Mouse (Mus musculus) lung, postnatal 4 days (tissue): Measurements from ENCODE around the gene Ambra1.
A peak's percentile ranks its signal among the peaks of the same experiment; 100 is the strongest.

ENCODE experiments used
- DNase-seq, 2 experiments: peaks; one replicate each; pipeline ENCODE4 v3.0.0; 2021

Ambra1 gene

DNA sequence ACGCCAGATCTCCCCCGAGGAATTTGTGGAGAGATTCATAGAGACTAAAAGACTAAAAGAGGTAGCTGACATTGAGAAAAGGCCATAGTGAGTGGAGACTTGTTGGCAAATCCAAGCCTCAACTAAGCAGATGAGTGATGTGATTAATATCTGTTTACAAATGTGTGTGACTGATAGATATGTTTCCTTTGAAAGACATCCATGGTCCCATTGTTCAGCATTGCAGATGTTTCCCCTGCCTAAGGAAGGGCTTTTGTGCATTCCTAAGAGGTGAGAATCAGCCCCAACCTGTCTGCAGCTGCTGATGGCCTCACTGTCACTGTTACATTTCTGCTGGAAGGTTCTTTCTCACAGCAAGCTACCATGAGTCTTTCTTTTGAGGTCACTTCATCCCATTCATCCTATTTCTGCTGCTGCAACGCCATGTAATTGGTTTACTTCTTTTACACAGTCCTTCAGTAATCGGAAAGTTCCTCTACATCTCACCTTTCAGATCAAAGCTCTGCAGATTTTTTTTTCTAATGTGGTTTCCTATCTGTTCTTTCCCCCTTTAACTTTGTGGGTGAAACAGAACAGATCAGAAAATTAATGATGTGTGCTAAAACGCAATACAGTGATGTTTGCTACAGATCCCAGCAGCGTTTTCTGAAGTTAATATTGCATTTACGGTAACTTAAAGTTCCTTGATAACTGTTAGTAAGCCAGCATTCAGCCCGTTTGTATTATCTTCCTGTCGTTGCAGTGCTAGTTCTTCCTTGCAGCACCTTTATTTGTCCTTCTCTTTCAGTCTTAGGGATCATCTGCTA is 146.3 kb downstream of the Ambra1 start:
- DNase-seq: no peak

DNA sequence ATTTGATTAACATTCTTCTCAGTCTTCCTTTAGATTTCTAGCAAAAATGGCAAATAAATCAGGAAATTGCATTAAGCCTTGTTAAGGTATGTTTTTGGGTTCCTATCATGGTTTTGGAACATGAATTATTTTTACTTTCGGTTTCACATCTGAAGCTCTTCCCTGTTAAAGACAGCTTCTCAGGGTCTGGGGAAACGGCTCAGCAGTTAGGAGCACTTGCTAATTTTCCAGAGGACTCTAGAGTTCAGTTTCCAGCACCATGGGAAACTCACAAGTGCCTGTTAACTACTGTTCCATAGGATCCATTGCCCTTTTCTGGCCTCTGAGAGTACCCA is 146.8 kb downstream of the Ambra1 start:
- no peak for DNase-seq

DNA sequence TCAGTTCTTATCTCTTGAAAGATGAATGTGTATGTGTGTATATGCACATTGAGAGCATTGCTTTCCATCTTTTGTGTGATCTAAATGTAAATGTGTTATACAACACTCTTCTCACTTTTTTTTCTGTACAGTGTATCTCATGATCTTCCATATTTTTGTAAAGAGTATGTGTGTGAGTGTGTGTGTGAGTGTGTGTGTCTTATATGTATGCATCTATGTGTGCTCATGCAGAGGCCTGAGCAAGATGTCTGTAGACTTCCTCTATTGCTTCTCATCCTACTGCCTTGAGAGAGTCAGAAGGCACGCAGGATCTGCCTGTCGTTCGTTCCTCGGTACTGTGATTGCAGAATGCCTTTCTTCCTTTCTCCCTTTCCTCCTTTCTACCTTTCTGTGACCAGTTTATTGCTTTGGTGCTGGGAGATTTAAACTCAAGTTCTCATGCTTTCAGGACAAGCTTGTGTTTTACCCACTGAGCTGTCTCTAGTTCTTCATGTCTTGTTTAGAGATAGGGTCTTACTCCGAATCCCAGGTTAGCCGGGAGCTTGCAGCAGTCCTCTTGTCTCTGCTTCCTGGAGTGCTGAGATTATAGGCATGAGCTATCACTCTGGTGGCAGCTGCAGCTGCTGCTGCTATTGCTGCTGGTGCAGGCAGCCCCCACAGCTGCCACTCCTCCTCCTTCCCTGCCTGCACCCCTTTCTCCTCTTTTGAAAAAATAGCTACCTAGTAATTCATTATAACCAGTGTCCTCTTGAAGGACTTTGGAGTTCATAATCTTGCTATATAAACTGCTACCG is 148.7 kb downstream of the Ambra1 start:
- DNase-seq: no peak

DNA sequence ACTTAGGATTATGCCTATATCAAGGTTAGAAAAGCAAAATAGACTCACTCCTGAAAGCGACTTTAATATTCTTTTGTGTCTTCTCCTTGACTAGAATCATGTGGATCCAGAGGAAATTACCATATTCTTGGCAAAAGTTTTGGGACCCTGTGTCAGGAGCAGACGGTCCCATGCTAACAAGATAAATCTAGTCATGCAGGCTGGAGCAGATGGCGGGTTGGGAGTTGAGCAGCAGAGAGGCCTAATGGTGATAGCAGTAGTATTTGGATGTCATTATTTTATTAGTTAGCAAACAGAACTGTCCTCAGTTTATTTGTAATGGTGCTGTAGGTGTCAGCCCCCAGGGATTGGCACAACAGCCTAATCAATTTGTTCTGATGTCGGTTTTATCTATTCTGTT is 154.0 kb downstream of the Ambra1 start:
- DNase-seq: no peak

DNA sequence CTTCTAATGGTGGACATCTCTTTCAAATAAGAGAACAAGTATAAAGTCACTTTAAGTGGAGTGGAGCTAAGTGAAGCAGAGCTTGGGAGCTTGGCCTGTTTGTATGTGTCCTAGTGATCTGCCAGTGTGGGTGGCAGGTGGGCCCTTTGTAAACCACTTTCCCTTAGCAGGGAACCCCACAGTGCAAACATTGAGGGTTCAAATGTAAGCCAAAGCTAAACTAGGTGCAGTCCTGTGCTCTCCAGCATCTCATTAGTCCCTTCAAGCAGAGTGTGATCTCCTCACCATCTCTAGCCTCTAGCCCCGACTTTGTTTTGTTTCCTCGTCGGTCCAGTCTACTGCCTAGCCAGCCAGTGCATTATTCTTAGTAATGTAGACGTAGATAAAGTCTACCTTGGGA is 154.7 kb downstream of the Ambra1 start:
- DNase-seq: no peak

DNA sequence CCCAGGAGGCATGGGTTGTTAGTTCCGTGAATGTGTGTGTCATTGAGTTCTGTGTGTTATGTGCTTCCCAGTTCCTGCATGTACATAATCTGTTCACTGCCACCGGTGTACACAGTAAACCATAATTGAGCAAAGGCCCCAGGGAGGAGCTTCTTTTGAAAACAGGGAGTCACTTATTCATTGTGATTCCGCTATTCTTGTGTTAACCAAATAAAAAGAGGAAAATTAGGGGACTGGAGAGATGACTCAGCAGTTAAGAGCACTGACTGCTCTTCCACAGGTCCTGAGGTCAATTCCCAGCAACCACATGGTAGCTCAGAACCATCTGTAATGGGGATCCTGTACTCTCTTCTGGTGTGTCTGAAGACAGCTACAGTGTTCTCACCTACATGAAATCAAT is 164.8 kb downstream of the Ambra1 start:
- no peak for DNase-seq

DNA sequence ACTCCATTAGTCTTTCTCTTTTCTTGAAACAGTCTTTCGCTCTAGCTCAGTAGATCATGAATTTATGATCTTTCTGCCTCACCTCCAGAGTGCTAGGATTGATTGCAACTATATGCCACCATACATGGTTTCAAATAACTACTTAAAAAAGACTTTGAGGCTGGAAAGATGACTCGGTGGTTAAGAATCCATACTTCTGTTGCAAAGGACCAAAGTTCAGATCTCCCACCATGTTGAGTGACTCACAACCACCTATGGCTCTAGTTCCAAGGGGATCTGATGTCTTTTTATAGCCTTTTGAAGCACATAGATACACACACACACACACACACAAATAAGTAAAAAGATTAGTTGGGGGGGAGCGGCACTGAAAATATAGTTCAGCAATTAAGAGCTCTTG is 165.5 kb downstream of the Ambra1 start:
- no peak for DNase-seq

DNA sequence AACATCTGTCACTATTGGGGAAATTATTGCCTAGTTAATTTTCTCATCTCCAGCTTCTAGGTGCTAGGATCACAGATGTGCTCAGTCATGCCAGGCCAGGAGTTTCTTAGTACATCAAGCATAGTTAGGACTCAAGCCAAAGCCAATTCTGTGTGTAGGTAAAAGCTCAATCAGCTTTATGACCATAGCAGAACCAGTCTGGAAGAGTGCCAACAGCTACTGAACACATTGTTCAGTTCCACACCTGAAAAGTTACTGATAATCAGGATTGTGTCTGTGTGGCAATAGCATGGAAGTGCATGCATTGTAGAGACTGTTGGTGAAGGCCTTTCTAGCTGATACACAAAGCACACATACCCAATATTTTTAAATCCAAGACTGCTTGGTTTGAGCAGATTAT is 168.0 kb downstream of the Ambra1 start:
- no peak for DNase-seq

DNA sequence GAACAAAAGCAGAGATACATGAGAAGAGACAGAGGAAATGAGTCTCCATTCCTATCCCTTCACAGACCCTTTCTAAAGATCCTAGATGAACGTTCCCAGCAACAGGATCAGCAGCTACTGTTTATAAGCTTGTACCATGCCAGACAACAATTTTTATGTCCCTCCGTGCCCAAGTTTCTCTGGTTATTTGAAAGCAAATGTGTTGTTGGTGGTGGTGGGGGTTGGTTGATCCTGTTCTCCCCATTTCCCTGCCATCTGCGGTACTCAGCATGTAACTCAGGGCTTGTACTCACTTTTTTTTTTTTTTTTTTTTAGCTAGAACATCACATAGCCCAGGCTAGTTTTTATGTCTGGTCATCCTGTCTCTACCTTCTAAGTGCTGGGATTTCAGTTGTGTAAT is 169.2 kb downstream of the Ambra1 start:
- no peak for DNase-seq

DNA sequence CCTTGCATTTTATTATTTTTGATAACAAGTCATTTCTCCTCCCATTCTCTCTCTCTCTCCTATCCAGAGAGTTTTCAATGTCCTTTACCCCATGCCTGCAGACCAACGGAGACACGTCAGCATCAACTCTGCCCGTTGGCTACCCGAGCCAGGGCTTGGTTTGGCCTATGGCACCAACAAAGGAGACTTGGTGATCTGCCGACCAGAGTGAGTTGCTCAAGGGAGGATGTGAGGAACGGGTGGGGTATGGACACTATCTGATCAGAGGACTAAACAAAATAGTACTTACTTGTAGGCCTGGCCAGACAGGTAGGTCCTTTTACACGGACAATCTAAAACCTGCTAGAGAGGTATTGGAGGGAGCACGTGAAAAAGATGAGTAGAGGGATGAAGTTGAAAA is 170.5 kb downstream of the Ambra1 start:
- no peak for DNase-seq

DNA sequence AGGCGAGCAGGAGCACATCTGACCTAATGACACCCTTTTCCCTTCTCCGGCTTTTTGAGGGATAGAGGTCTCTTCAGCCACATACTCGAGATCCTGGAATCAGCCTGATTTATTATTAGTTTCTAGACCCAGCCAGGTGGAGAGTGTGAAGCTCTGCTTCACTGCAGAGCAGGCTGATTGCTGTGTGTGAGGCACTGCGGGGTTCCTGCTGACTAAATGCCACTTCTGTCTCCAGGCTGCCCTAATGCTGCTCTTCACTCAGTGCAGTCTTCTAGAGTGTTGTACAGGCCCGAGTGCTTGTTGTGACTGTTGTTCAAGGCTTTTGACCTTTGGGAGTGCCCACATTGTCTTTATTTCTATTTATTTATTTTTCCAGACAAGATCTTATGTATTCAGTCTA is 172.4 kb downstream of the Ambra1 start:
- no peak for DNase-seq

DNA sequence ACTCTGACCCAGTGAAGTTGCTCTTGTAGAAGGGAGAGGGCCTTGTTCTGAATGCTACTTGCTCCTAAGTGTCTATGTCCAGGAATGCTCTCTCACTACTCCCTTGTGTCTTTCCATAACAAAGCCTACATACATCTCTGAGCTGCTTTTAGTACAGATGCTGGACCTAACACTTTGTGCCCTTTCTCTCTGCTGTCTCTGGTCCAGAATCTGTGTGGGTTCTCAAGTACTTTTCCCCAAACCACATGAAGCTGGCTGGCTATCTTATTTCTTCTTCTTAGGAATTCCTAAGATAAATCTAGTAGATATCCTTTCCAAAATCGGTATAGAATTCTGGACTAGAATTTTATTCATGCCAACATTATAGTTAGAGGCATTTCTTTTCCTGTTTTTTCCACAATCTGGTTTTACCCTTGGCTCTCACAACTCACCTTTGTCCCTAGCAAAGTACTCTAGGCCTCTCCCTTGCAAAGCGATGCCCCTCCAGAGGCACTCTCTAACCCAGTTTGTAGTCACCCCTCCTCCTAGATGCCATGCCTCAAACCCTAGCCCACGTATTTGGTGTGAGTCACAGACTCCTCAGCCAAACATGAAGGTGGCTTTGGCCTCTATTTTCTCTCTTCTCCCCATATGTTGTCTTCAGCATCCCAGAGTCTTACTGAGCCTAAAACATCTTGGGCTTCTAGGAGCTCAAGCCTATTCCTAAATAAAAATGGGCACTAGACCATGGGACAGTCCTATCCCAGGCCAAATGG is 173.4 kb downstream of the Ambra1 start:
- no peak for DNase-seq

DNA sequence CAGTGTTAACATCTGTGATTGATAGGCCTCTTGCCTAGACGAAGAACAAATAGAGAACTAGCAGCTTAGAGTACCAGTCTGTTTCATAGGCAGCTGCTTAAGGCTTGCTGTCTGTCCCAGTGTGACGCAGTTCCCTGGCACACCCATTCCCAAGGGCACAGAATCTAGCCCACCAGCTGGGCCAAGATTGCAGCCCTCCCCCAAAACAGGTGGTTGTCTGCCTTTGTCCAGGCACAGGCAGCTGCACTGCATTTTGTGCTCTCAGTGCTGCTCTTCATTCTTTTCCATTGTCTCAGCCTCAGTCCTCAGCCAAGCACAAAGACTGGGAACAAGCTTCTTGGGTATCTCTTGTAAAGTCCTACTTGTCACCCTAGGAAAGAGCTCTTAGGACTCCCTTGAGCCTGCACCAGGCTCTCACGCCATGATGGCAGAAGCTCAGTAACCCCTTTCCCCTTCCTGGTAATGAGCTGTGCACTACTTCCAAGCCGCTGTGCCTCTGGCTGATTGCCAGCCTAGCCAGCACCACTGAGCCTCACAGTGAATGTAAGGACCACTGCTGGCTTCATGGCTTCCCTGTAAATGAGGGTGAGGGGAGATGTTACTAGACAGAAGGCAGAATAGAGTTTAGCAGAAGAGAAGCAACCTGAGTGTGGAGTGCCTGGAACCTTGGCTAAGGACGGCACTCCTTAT is 174.8 kb downstream of the Ambra1 start:
- DNase-seq: no peak

DNA sequence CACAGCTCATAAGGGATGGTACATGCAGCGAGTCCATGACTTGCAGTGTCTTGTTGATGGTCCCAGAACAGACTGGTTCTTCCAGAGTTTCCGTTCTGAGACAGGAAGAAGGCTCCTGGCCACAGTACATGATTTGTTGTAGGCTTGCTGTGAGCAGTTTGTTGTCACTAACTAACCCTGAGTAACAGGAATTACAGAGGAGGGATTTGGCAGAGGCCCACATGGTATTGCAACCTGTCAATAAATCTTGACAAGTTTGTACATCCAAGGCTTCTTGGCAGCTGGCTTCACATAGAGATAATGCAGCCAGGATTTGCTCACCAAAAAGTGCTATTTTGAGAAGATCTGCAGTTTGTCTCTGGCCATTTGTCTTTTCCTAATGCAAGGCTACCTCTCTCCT is 176.2 kb downstream of the Ambra1 start:
- no peak for DNase-seq

DNA sequence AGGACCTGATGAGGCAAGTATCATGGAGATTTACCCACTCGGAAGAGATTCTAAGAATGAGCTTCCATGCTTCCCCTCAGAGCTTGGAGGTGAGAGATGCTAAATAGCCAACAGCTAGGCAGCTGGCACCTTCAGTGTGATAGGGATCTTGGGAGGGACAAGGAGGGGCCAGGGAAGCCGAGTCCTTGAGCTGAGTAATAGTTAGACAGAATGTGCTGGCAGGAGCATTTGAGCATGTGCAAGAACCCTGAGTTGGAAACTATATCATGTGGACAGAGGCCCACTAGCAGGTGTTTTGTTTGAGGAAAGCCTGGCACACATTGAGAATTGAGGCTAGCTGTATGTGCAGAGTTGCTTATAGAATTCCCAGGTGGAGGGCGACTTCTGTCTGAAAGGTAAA is 182.7 kb downstream of the Ambra1 start:
- no peak for DNase-seq

DNA sequence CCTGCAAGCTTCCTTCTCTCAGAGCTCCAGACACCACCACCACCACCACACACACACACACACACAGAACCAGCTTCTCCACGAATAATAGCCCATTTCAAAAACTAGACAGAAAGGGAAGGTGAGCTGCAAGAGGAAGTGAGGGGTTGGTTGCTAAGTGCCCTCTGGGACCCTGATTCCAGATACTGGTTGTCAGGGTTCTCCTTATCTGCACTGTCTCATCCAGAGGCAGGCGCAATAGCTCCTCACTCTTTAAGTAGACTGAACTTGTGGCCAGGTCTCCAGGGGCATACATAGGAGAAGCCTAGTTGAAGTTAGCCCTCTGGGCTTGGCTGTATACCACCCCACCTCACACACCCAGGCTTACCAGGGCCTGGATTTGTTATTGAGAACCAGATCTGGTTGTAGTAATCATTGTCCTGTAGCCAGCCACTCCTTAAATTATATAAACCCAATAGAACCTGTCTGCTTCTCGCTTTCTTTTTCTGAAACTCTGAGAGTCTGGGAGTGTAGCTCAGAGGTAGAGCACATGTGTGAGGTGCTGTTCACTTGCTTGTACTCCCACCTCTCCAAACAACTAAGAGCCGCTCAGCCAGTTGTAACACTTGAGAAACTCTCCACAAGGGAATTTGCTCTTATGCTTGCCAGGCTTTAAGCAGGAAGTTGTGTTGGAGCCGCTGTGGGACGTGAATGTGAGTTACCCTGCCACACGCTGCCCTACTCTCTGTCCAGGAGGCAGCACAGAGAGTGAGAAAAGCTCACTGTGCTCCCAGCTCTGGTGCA is 183.6 kb downstream of the Ambra1 start:
- DNase-seq: peak in 1 of 2 experiments; percentile 21

DNA sequence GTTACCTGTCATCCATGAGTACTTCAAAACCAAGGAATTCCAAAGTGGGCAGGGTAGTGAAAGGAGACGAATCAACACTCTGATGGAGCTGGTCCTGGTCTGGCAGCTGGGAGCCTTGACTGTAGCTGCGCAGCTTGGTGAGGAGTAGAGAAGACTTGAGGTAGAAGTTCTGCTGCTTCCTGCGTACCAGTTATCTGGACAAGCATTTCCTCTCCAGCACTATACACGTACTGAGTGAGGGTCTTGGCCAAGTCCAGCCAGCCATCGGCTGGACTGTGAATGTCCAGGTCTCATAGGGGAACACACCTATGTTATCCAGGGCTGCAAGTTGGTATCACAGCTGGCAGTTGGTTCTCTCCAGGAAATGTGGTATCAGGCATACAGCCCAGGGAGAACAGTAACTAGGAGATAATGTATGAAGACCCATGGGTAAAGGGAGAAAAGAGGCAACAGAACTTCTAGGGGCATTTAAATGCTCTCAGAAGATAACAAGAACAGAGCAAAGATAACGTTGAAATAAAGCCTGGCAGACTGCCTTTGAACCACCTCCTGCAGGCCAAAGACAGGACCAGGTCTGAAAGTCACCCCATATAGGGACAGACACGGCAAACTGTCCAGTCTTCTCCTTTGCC is 186.5 kb downstream of the Ambra1 start:
- no peak for DNase-seq

DNA sequence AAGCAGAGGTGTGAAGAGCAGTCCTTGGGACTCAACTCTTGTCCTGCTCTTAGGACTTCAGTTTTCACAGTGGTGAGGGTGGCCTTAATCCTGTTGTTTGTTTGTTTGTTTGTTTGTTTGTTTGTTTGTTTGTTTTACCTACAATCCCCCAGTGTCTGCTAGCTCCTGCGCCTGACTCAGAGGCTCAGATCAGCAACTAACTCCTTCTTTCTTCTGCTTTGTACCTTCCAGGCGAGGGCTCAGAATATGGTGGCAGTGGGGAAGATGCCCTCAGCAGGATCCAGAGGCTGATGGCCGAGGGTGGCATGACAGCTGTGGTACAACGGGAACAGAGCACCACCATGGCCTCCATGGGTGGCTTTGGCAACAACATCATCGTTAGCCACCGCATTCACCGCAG is 187.2 kb downstream of the Ambra1 start:
- DNase-seq: no peak

DNA sequence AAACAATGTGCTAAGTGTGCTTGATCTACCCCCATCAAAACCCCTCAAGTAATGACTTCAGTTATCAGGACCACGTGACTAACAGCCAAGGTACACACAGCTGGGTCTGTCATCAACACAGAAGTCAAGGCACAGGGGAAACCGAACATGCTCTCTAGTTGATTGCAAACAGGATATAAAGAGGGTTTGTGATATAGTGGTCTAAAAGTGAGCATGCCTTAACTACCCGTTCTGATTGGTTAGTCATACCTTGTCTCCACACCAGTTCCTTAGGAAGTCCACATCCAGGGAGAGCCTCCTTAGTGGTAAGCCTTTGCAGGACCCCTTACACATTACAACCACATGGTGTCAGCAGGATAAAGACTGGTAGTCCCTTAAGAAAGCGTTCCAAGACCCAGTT is 190.2 kb downstream of the Ambra1 start:
- DNase-seq: no peak

DNA sequence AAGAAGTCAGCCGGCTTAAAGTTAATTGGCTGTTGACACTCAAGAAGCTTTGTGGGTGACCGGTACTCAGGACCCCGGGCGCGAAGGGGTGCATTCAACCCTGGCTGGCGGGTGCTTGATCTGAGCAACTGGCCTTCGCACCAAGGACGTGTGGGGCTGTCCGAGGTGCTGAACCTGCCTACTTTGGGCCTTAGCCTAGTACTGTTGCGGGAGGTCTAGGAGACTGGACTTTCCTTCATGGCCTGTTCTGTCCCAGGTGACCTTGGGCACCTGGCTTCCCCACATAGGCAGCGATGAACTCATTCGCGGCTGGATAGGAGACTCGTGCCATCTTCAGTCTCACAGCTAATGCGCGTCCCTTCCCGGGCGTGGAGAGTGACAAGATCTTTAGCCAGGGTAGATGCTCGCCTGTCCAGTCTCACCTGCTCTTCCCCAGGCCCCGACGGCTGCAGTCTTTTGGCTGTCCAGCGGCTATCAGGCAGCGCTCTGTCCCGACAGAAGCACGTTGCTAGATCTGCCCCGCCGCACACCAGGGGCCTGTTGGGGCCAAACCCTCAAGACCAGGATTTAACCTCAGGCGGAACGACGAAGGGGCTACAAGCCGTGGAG is 191.4 kb downstream of the Ambra1 start:
- peak; percentile 74 to 81 for DNase-seq

DNA sequence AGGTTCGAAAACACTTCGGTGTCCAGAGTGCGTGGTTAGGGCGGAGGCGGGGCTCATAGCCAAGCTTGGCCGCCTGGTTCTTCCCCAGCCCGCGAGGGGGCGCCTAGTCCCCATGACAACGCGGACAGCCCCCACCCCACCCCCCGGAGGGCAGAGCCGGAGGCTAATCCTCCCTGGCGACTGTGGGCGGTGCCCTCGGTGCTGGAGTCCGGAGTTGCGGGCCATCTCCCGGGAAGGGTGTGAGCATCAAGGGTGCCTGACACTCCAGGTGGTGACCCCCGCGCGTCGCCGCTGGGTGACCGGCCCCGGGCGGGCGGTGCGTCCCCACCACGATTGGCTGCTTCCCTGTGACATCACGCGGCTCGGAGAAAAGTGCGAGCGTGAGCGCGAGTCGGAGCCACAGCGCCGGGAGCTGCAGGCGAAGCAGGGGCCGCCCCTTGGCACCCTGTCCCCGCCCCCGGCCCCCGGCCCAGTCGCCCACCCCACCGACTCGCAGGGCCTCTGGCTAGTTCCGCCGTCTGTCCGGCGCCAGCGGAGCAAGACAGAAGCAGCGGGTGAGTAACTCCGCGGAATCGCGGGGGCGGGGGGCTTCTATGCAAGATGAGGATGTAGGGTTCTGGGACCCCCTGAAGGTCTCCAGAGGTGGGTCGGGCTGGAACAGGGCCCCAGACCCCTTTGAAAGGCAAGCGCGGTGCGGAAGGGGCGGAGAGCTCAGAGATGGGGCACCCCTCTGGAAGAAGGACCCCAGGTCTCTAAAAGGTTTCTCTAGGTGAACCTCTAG is 192.0 kb downstream of the Ambra1 start:
- DNase-seq: peak; percentile 72 to 77
